9 mouse cellular contexts compared by ENCODE assay signal in the genomic region with DNA sequence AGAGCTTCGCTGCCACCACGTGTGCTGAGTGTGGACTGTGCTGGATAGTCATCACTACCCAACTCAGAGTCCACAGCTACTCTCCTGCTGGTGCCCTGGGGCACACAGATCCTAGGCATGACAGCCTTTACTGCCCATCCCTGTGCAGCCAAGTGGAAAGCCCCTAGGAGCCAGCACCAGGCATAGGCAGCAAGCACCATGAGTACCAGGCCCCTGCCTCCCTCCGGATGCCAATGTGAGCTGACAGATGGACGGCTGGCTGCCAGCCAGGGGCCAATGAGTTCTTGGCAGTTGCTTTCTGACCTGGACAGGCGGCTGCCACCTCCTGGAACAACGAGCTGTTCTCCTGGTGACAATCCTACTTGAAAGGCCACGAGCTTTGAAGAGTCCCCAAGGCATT.
DNase-seq lines count a peak whose midpoint lies in the region; ATAC-seq lines count a peak whose summit lies in the region.
"Had no signal": no experiment of that assay in that cellular context is flagged by ENCODE, and none has a peak within 500 bp of the region (broad histone marks: within the 10 kb centered on the region; RNA-seq: fewer than 3 reads in every experiment).

No protein-coding gene starts in this region.

- no peaks in the 10 kb centered on the region for H3K4me1 ChIP-seq in kidney, embryonic 15.5 days
- H3K4me1 ChIP-seq: embryonic facial prominence, embryonic 12.5 days had no signal

- ATAC-seq in kidney, embryonic 15.5 days (replicated peaks; ENCODE audit: low FRiP score) = no peak
- ATAC-seq in cerebellum, adult (ENCODE audit: insufficient number of reproducible peaks, low FRiP score, low TSS enrichment) = peak; percentile 94
- no peak for ATAC-seq in erythroblast, adult 5-6 weeks (replicated peaks; ENCODE audit: low FRiP score, poor library complexity, severe bottlenecking)
- ATAC-seq: intestine, postnatal 0 days had no signal

- no peaks in the 10 kb centered on the region for H3K27me3 ChIP-seq in kidney, embryonic 15.5 days
- H3K27me3 ChIP-seq: embryonic facial prominence, embryonic 12.5 days had no signal

- H3K36me3 ChIP-seq in kidney, embryonic 15.5 days = no peaks in the 10 kb centered on the region
- H3K36me3 ChIP-seq: embryonic facial prominence, embryonic 12.5 days had no signal

- 74% methylated on average over 7 of the region's 7 CpGs for WGBS in kidney, embryonic 15.5 days

- H3K9me3 ChIP-seq in kidney, embryonic 15.5 days (replicated peaks) = no peaks in the 10 kb centered on the region
- H3K9me3 ChIP-seq: embryonic facial prominence, embryonic 12.5 days had no signal

- DNase-seq in kidney, adult 18-20 months = peak; percentile 26
- DNase-seq in gastrocnemius, postnatal 25 days = peak; percentile 27
- peak; percentile 44 to 51 for DNase-seq in layer of hippocampus, adult 18-20 months (ENCODE audit: low spot score in 2 of 2)
- no peak for DNase-seq in spleen, adult 12 weeks (ENCODE audit: low spot score)

- H3K9ac ChIP-seq in kidney, embryonic 15.5 days = no peak overlapping the region
- H3K9ac ChIP-seq: embryonic facial prominence, embryonic 12.5 days had no signal

- H3K4me2 ChIP-seq in kidney, embryonic 15.5 days = no peak overlapping the region
- H3K4me2 ChIP-seq: embryonic facial prominence, embryonic 12.5 days had no signal

- H3K27ac ChIP-seq in kidney, embryonic 15.5 days = no peak overlapping the region
- H3K27ac ChIP-seq: embryonic facial prominence, embryonic 12.5 days had no signal

- no peak overlapping the region for H3K4me3 ChIP-seq in kidney, embryonic 15.5 days (replicated peaks)
- H3K4me3 ChIP-seq: embryonic facial prominence, embryonic 12.5 days had no signal
